Mouse (Mus musculus) urinary bladder, postnatal 36 days (tissue): ENCODE data around the gene Proser2.
"Not testable (repeated sequence)": the region's sequence is repeated elsewhere in the genome, so short reads cannot be mapped to it uniquely, and the experiment has no call there.

Source experiments
- DNase-seq, 2 experiments: peaks; one replicate each; pipeline ENCODE4 v3.0.0; 2022; ENCODE audit warnings: low spot score in 2 of 2, mixed read lengths in 1 of 2

Proser2 gene

GRCm38 (mm10) chr2:6128881-6129280 is 1.1 kb downstream of the Proser2 start:
- DNase-seq: no peak

- DNase-seq: no peak
These were observed 1.7 kb downstream of the Proser2 start for GRCm38 (mm10) chr2:6128136-6128805.

GRCm38 (mm10) chr2:6123046-6123445 is 7.0 kb downstream of the Proser2 start:
- no peak for DNase-seq

- no peak for DNase-seq
These were observed 8.9 kb downstream of the Proser2 start for GRCm38 (mm10) chr2:6121091-6121490.

- DNase-seq: peak; percentile 69 to 85
These were observed 11.8 kb downstream of the Proser2 start for GRCm38 (mm10) chr2:6118246-6118645.

- no peak for DNase-seq
These were observed 16.2 kb downstream of the Proser2 start for GRCm38 (mm10) chr2:6113792-6114191.

- no peak for DNase-seq
These were observed 17.4 kb downstream of the Proser2 start for GRCm38 (mm10) chr2:6112619-6113018.

GRCm38 (mm10) chr2:6105437-6105836 is 24.6 kb downstream of the Proser2 start:
- DNase-seq: no peak

- no peak for DNase-seq
These were observed 29.3 kb downstream of the Proser2 start for GRCm38 (mm10) chr2:6100755-6101154.

GRCm38 (mm10) chr2:6100027-6100749 is 29.8 kb downstream of the Proser2 start:
- DNase-seq: no peak

GRCm38 (mm10) chr2:6099443-6099842 is 30.6 kb downstream of the Proser2 start:
- no peak for DNase-seq

GRCm38 (mm10) chr2:6098924-6099323 is 31.1 kb downstream of the Proser2 start:
- no peak for DNase-seq

- DNase-seq: no peak
These were observed 32.8 kb downstream of the Proser2 start for GRCm38 (mm10) chr2:6097113-6097716.

- not testable (repeated sequence) for DNase-seq
These were observed 40.1 kb downstream of the Proser2 start for GRCm38 (mm10) chr2:6089941-6090340.

- DNase-seq: peak in 1 of 2 experiments; percentile 46
These were observed 42.9 kb downstream of the Proser2 start for GRCm38 (mm10) chr2:6087151-6087550.

GRCm38 (mm10) chr2:6085622-6086530 is 44.1 kb downstream of the Proser2 start:
- DNase-seq: no peak

- no peak for DNase-seq
These were observed 46.3 kb downstream of the Proser2 start for GRCm38 (mm10) chr2:6083696-6084095.

- DNase-seq: no peak
These were observed 47.4 kb downstream of the Proser2 start for GRCm38 (mm10) chr2:6082615-6083014.

GRCm38 (mm10) chr2:6081108-6081507 is 48.9 kb downstream of the Proser2 start:
- DNase-seq: peak; percentile 34 to 60

- no peak for DNase-seq
These were observed 50.0 kb downstream of the Proser2 start for GRCm38 (mm10) chr2:6080037-6080436.

- DNase-seq: no peak
These were observed 54.5 kb downstream of the Proser2 start for GRCm38 (mm10) chr2:6075530-6075896.
